Mouse (Mus musculus): ENCODE results near the gene Lrrc75b.
"Not testable (repeated sequence)": the region's sequence is repeated elsewhere in the genome, so short reads cannot be mapped to it uniquely, and the experiment has no call there.

Gene Lrrc75b

DNA sequence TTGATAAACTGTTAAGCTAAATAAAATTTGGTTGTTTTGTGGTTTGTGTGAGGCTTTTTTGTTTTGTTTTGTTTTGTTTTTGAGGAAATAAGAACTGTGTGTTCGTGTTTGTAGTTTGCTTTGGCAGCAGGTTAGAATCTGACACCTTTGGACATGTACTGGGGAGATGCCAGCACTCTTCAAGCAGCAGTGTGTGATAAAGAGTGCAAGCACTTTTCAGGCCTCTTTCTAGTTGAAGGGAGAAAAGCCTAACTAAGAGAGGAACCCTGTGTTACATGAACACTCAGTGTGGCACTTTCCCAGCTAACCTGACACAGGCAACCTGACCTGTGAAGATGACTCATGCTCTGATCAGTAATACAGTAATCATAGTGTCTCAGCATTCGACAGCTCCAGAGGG, 24.7 kb downstream of the Lrrc75b start:
- no peaks in the 10 kb centered on the region for H3K27me3 ChIP-seq (ENCODE audit: insufficient read depth, low read length)
- H3K36me3 ChIP-seq (ENCODE audit: insufficient read depth, low read length): peaks cover 60% of the 10 kb centered on the region
- no peaks in the 10 kb centered on the region for H3K9me3 ChIP-seq (ENCODE audit: low read length)
- H3K4me3 ChIP-seq (replicated peaks; ENCODE audit: low read length): no peak overlapping the region
- peaks cover 18% of the 10 kb centered on the region; the same call in 1 of the 2 replicates for H3K4me1 ChIP-seq (replicated peaks; ENCODE audit: low read depth, low read length)
- TF ChIP-seq NANOG (IDR thresholded peaks at IDR 0.05; ENCODE audit: borderline replicate concordance, low read length) (no peak), POU5F1 (IDR thresholded peaks at IDR 0.05; ENCODE audit: borderline replicate concordance, low read length) (no peak), CTCF (conservative IDR thresholded peaks at IDR 0.05; ENCODE audit: low read length) (no peak)

DNA sequence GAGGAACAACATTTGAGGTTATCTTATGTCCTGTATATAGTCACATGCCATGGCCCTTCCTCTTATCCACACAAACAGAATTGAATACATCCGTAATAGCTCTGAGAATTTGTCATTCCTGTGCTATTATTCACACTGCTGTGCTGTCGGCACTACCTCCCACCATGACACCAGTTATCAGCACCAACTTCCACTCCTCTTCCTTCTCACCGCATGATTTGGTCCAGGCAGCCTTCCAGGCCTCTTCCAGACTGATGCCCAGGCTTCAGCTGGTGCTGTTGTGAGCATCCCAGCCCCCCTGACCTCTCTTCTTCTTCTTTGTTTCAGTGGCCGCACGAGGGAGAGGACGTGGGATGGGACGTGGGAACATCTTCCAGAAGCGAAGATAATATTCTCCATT, 25.2 kb downstream of the Lrrc75b start:
- H3K4me3 ChIP-seq (replicated peaks; ENCODE audit: low read length): no peak overlapping the region
- no peak for TF ChIP-seq POU5F1 (IDR thresholded peaks at IDR 0.05; ENCODE audit: borderline replicate concordance, low read length)
- TF ChIP-seq NANOG (IDR thresholded peaks at IDR 0.05; ENCODE audit: borderline replicate concordance, low read length): no peak
- no peak for TF ChIP-seq CTCF (conservative IDR thresholded peaks at IDR 0.05; ENCODE audit: low read length)
- no peaks in the 10 kb centered on the region for H3K9me3 ChIP-seq (ENCODE audit: low read length)
- H3K4me1 ChIP-seq (replicated peaks; ENCODE audit: low read depth, low read length): peaks cover 22% of the 10 kb centered on the region; the same call in 1 of the 2 replicates
- no peaks in the 10 kb centered on the region for H3K27me3 ChIP-seq (ENCODE audit: insufficient read depth, low read length)
- peaks cover 65% of the 10 kb centered on the region for H3K36me3 ChIP-seq (ENCODE audit: insufficient read depth, low read length)

DNA sequence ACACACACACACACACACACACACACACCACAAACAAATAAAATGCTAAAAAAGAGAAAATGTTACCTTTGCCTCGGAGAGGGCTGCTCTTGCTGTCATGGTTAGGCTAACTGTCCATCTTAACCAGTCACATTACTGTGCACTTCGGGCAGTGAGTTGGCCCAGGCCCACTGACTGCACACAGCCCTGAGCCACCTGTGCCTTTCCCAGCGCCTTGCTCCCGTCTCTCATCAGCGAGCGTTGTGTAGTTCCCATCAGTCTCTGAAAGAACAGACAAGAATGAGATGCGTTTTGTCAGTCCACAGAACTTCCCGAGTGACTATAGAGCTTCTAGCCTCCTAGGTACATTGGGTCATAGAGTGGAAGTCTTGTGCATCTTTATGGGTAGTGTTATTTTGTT, 25.9 kb downstream of the Lrrc75b start:
- H3K4me3 ChIP-seq (replicated peaks; ENCODE audit: low read length): no peak overlapping the region
- H3K9me3 ChIP-seq (ENCODE audit: low read length): no peaks in the 10 kb centered on the region
- H3K4me1 ChIP-seq (replicated peaks; ENCODE audit: low read depth, low read length): peaks cover 18% of the 10 kb centered on the region; the same call in 1 of the 2 replicates
- H3K36me3 ChIP-seq (ENCODE audit: insufficient read depth, low read length): peaks cover 71% of the 10 kb centered on the region
- H3K27me3 ChIP-seq (ENCODE audit: insufficient read depth, low read length): no peaks in the 10 kb centered on the region
- no peak for TF ChIP-seq NANOG (IDR thresholded peaks at IDR 0.05; ENCODE audit: borderline replicate concordance, low read length)
- TF ChIP-seq CTCF (conservative IDR thresholded peaks at IDR 0.05; ENCODE audit: low read length): no peak
- no peak for TF ChIP-seq POU5F1 (IDR thresholded peaks at IDR 0.05; ENCODE audit: borderline replicate concordance, low read length)

DNA sequence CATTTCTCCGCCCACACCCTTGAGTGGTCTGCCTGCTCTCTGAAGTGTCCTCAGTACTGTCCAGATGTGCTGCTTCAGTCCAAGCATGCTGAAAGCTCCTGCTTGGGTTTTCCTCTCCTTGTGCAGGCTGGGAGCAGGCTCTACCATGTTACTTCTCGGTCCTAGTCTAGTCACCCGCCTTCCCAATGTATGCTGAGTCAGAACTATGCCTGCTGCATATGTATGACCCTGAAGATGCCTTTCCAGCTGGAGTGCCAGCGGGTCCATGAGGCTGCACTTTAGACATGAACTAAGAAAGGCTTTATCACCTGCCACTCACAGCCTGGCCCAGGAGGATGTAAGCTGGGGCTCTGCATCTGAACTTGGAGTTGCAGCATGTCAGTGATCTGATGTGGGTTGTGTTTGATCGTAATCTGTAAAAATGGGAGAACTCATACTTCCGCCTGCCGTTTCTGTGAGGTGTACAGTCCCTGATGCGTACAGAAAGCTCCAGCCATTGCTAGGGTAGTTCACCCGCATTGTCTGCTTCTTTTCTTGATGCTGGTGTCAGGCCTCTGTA, 28.5 kb downstream of the Lrrc75b start:
- H3K4me3 ChIP-seq (replicated peaks; ENCODE audit: low read length): no peak overlapping the region
- H3K36me3 ChIP-seq (ENCODE audit: insufficient read depth, low read length): peaks cover 92% of the 10 kb centered on the region
- H3K9me3 ChIP-seq (ENCODE audit: low read length): no peaks in the 10 kb centered on the region
- TF ChIP-seq CTCF (conservative IDR thresholded peaks at IDR 0.05; ENCODE audit: low read length) (no peak), POU5F1 (IDR thresholded peaks at IDR 0.05; ENCODE audit: borderline replicate concordance, low read length) (no peak), NANOG (IDR thresholded peaks at IDR 0.05; ENCODE audit: borderline replicate concordance, low read length) (no peak)
- peaks cover 20% of the 10 kb centered on the region; the same call in 1 of the 2 replicates for H3K4me1 ChIP-seq (replicated peaks; ENCODE audit: low read depth, low read length)
- no peaks in the 10 kb centered on the region for H3K27me3 ChIP-seq (ENCODE audit: insufficient read depth, low read length)

DNA sequence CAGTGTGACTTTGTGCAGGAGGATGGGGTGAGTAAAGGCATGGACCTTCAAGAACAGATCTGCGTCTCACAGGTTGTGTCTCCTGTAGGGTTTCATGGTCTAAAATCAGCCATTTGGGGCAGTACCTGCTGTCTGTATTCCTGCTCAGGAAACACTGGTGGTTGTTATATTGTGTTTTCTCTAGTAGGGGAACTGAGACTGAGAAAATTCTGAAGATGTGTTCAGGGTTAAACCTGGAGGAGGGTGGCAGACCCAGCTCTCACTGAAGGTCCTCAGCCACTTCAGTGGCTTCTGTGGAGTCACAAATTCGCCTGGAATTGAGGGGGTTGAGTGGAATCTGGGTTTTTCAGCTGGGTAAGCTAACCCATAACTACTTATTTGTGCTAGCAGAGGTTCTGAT, 29.8 kb downstream of the Lrrc75b start:
- no peak for TF ChIP-seq NANOG (IDR thresholded peaks at IDR 0.05; ENCODE audit: borderline replicate concordance, low read length)
- TF ChIP-seq CTCF (conservative IDR thresholded peaks at IDR 0.05; ENCODE audit: low read length): no peak
- TF ChIP-seq POU5F1 (IDR thresholded peaks at IDR 0.05; ENCODE audit: borderline replicate concordance, low read length): no peak
- H3K4me3 ChIP-seq (replicated peaks; ENCODE audit: low read length): no peak overlapping the region
- H3K9me3 ChIP-seq (ENCODE audit: low read length): no peaks in the 10 kb centered on the region
- peaks cover 93% of the 10 kb centered on the region for H3K36me3 ChIP-seq (ENCODE audit: insufficient read depth, low read length)
- peaks cover 29% of the 10 kb centered on the region for H3K4me1 ChIP-seq (replicated peaks; ENCODE audit: low read depth, low read length)
- H3K27me3 ChIP-seq (ENCODE audit: insufficient read depth, low read length): no peaks in the 10 kb centered on the region

DNA sequence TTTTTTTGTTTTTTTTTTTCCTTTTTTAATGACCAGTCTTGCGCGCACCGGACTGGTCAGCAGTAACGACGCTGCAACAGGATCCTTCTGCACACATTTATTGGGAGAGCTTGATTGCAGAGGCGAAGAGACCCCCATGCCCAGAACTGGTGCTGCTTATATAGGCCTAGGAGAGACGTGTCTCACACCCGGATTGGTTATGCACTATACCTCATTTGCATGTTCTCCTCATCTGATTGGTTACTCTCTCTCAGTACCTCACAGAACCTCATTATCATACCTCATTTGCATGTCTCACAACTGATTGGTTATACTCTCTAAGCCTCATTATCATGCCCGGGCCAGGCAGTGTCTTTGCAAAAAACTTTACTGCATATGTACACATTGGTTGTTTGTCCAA, 34.7 kb downstream of the Lrrc75b start:
- peaks cover 93% of the 10 kb centered on the region for H3K36me3 ChIP-seq (ENCODE audit: insufficient read depth, low read length)
- H3K4me1 ChIP-seq (replicated peaks; ENCODE audit: low read depth, low read length): peaks cover 37% of the 10 kb centered on the region
- H3K9me3 ChIP-seq (ENCODE audit: low read length); H3K4me3 ChIP-seq (replicated peaks; ENCODE audit: low read length); H3K27me3 ChIP-seq (ENCODE audit: insufficient read depth, low read length): not testable (repeated sequence)

DNA sequence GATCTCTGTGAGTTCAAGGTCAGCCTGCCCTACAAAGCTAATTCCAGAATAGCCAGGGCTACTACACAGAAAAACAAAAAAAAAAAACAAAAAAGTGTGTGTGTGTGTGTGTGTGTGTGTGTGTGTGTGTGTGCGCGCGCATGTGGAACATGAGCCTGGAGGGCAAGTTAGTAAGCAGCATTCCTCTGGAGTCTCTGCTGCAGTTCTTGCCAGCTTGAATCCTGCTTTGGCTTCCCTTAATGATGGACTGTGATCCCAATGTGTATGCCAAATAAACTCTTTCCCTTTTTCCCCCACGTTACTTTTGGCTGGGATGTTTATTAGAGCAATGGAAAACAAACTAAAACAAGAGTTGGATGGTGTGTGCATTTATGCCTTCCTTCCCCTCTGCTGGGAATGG, 38.5 kb downstream of the Lrrc75b start:
- Histone ChIP-seq H3K4me1 (replicated peaks; ENCODE audit: low read depth, low read length) (peaks cover 52% of the 10 kb centered on the region), H3K36me3 (ENCODE audit: insufficient read depth, low read length) (peaks cover 76% of the 10 kb centered on the region), H3K9me3 (ENCODE audit: low read length) (no peaks in the 10 kb centered on the region), H3K27me3 (ENCODE audit: insufficient read depth, low read length) (no peaks in the 10 kb centered on the region), H3K4me3 (replicated peaks; ENCODE audit: low read length) (no peak overlapping the region)
- TF ChIP-seq NANOG (IDR thresholded peaks at IDR 0.05; ENCODE audit: borderline replicate concordance, low read length): no peak
- TF ChIP-seq POU5F1 (IDR thresholded peaks at IDR 0.05; ENCODE audit: borderline replicate concordance, low read length): no peak
- no peak for TF ChIP-seq CTCF (conservative IDR thresholded peaks at IDR 0.05; ENCODE audit: low read length)

DNA sequence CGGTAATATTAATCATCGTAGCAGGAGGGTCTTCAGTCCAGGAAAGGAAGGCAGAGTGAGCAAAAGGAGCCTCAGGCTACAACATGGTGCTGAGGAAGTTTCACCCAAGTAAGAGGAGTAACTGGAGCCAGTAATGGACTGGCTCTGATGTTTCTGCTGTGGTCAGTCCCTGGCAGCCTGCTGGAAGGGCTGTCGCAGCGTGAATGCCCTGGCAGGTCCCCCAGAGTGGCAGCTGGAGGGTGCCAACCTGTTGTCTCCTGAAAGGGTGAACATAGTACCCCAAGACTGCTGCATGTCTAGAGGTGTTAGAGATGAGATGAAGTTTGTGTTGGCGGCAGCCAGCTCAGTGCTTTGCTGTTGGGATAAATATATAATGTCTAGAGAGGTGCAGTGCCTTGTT, 39.5 kb downstream of the Lrrc75b start:
- H3K36me3 ChIP-seq (ENCODE audit: insufficient read depth, low read length): peaks cover 66% of the 10 kb centered on the region
- no peak for TF ChIP-seq CTCF (conservative IDR thresholded peaks at IDR 0.05; ENCODE audit: low read length)
- no peak for TF ChIP-seq POU5F1 (IDR thresholded peaks at IDR 0.05; ENCODE audit: borderline replicate concordance, low read length)
- no peak for TF ChIP-seq NANOG (IDR thresholded peaks at IDR 0.05; ENCODE audit: borderline replicate concordance, low read length)
- H3K4me3 ChIP-seq (replicated peaks; ENCODE audit: low read length): no peak overlapping the region
- peaks cover 54% of the 10 kb centered on the region for H3K4me1 ChIP-seq (replicated peaks; ENCODE audit: low read depth, low read length)
- H3K27me3 ChIP-seq (ENCODE audit: insufficient read depth, low read length): 0 out of 2 replicates have a peak, but pooled peaks cover 4% of the 10 kb centered on the region
- no peaks in the 10 kb centered on the region for H3K9me3 ChIP-seq (ENCODE audit: low read length)

DNA sequence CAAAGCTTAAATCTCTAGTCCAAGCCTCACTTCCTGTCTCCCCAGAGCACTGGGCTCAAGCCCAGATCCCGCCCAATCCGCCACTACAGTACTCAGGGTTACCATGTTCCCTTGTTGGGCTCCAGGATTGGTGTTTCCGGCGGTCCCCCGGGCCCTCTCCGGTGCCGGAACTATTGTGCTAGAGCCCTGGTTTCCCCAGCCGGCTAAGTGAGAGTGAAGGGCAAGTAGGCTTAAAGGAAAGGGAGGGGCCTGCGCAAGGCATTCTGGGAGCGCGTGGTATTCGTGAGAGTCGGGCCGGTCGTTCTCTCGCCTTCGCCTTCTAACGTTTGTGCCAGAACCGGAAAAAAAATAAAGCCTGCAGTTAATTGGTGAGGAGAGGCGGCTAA, 42.4 kb downstream of the Lrrc75b start, which contains the start of gene Gucd1:
Gucd1 (minus strand) TSS at position 215 of the 386 bp plus-strand sequence.
- Histone ChIP-seq H3K36me3 (ENCODE audit: insufficient read depth, low read length) (peaks cover 38% of the 10 kb centered on the region), H3K4me3 (replicated peaks; ENCODE audit: low read length) (peak within 1 kb of the TSS; percentile 96), H3K4me1 (replicated peaks; ENCODE audit: low read depth, low read length) (peaks cover 51% of the 10 kb centered on the region), H3K9me3 (ENCODE audit: low read length) (no peaks in the 10 kb centered on the region), H3K27me3 (ENCODE audit: insufficient read depth, low read length) (0 out of 2 replicates have a peak, but pooled peaks cover 4% of the 10 kb centered on the region)
- no peak for TF ChIP-seq POU5F1 (IDR thresholded peaks at IDR 0.05; ENCODE audit: borderline replicate concordance, low read length)
- TF ChIP-seq NANOG (IDR thresholded peaks at IDR 0.05; ENCODE audit: borderline replicate concordance, low read length): no peak
- TF ChIP-seq CTCF (conservative IDR thresholded peaks at IDR 0.05; ENCODE audit: low read length): no peak
